Mouse (Mus musculus) kidney, adult 2 months (tissue): ENCODE data around the gene Frem3. TPM values are rescaled to one million over a fixed set of nuclear protein-coding genes. Genes with fewer than 3 reads are reported as not detected.
A peak's percentile ranks its signal among the peaks of the same experiment; 100 is the strongest.

Experiments
- DNase-seq: peaks from one replicate; pipeline ENCODE4 v3.0.0; 2021
- H3K27ac ChIP-seq: fragments of 200-500 bp; 2 replicates; pipeline ENCODE4 v1.5.1; 2012; ENCODE audit warnings: low read depth, low read length, control low read depth, inconsistent platforms; ENCODE audit not compliant: insufficient read depth
- H3K27me3 ChIP-seq: fragments of 200-500 bp; replicated peaks from 2 replicates; pipeline ENCODE4 v1.6.1; 2012; ENCODE audit warnings: mild to moderate bottlenecking, moderate library complexity, low read length, inconsistent platforms; ENCODE audit not compliant: control insufficient read depth, insufficient read depth
- H3K36me3 ChIP-seq: fragments of 200-500 bp; 2 replicates; pipeline ENCODE4 v1.6.1; 2012; ENCODE audit warnings: mild to moderate bottlenecking, moderate library complexity, low read length, inconsistent platforms; ENCODE audit not compliant: control insufficient read depth, insufficient read depth
- H3K4me1 ChIP-seq: fragments of 200-500 bp; 2 replicates; pipeline ENCODE4 v1.6.1; 2011; ENCODE audit warnings: low read length; ENCODE audit not compliant: control insufficient read depth, insufficient read depth
- H3K4me3 ChIP-seq: fragments of 200-500 bp; 2 replicates; pipeline ENCODE4 v1.5.1; 2011; ENCODE audit warnings: mild to moderate bottlenecking, low read depth, low read length, control low read depth; ENCODE audit not compliant: insufficient read depth
- CTCF ChIP-seq: fragments of 200-500 bp; conservative IDR thresholded peaks from 2 replicates; pipeline ENCODE4 v1.5.1; 2011; ENCODE audit warnings: low read depth, mild to moderate bottlenecking, control low read depth, low read length, moderate library complexity, mixed read lengths; ENCODE audit not compliant: insufficient read depth, insufficient read length
- POLR2A ChIP-seq: fragments of 200-500 bp; IDR thresholded peaks from one replicate; pipeline ENCODE4 v1.6.1; 2011; ENCODE audit warnings: low read depth, low read length, control low read depth
- WGBS: fragments of 180-500 bp; shearing (Covaris S2); methylation state at CpG from one replicate; pipeline ENCODE4 v1.1.7; 2018; 5-methylcytosine and 5-hydroxymethylcytosine counted together
- polyA plus RNA-seq: library from polyadenylated mRNA; depleted of rRNA; stranded (reverse); fragments of >200 nt; gene quantifications from 2 replicates; pipeline ENCODE4 v1.2.3, GENCODE M21; 2012; rRNA removed

Frem3 gene
- polyA plus RNA-seq, 1 experiment, result not detected

- DNase-seq, result no peak
- Histone ChIP-seq H3K27ac (peak overlapping the region; percentile 71), H3K4me3 (peak overlapping the region; percentile 59), H3K4me1 (no peaks in the 10 kb centered on the region), H3K36me3 (no peaks in the 10 kb centered on the region), H3K27me3 (no peaks in the 10 kb centered on the region)
- TF ChIP-seq CTCF (no peak), POLR2A (no peak)
- WGBS, result 9% methylated on average over 14 of the region's 14 CpGs
These were observed 129.1 kb downstream of the Frem3 start for GRCm38 (mm10) chr8:80739932-80740331.

Other genes with a start within 250 kb of the Frem3 start
- gene Gypa, start 117.3 kb upstream of the Frem3 start, polyA plus RNA-seq, result 0.08 TPM in 1 of 2 replicates, not detected in the other
- gene Smarca5, start 128.4 kb downstream of the Frem3 start, polyA plus RNA-seq, result 3.9 and 4.5 TPM in 2 replicates